Mouse (Mus musculus) CH12.LX (cell line): ENCODE measurements around the gene Stk19. TPM values are rescaled to one million over a fixed set of nuclear protein-coding genes. Genes with fewer than 3 reads are reported as not detected.

Experiments
- DNase-seq: peaks from one replicate; pipeline ENCODE4 v3.0.0-alpha.2; 2013; ENCODE audit errors: extremely low read depth
- H3K27ac ChIP-seq: 2 replicates; pipeline ENCODE4 v1.5.1; 2012; ENCODE audit warnings: low read depth, mild to moderate bottlenecking, control low read depth, moderate library complexity; ENCODE audit not compliant: insufficient read depth
- H3K27me3 ChIP-seq: replicated peaks from 2 replicates; pipeline ENCODE3; 2012; ENCODE audit warnings: inconsistent platforms
- H3K36me3 ChIP-seq, 2 experiments: replicated peaks in 1 of 2; 2 replicates each; pipeline versions ENCODE3 to v1.6.1; 2012; ENCODE audit warnings: inconsistent platforms in 1 of 2, low read length in 1 of 2, mild to moderate bottlenecking in 1 of 2, mixed read lengths in 1 of 2, moderate library complexity in 1 of 2; ENCODE audit not compliant: control insufficient read depth in 1 of 2, insufficient read depth in 1 of 2
- H3K4me1 ChIP-seq, 2 experiments: 2 replicates each; pipeline ENCODE4 v1.6.1; 2012; ENCODE audit warnings: inconsistent platforms in 1 of 2, moderate library complexity in 1 of 2; ENCODE audit not compliant: insufficient read depth in 2 of 2, control insufficient read depth in 1 of 2
- H3K4me2 ChIP-seq: 2 replicates; pipeline ENCODE4 v1.6.1; 2012; ENCODE audit warnings: low read depth, mild to moderate bottlenecking, control low read depth; ENCODE audit not compliant: poor library complexity, insufficient read depth, severe bottlenecking
- H3K4me3 ChIP-seq, 3 experiments: fragments of 150-350 bp in 1 of 3; sonication (generic) in 1 of 3; replicated peaks in 1 of 3; 2 replicates each; pipeline versions ENCODE3 to v1.5.1; 2011 to 2012; ENCODE audit warnings: low read depth in 2 of 3, low read length in 2 of 3, mild to moderate bottlenecking in 2 of 3, moderate library complexity in 2 of 3, control low read depth in 1 of 3, improper control_type of control experiment in 1 of 3, inconsistent platforms in 1 of 3, mixed read lengths in 1 of 3; ENCODE audit not compliant: poor library complexity in 1 of 3
- H3K79me2 ChIP-seq: replicated peaks from 2 replicates; pipeline ENCODE4 v1.6.1; 2012; ENCODE audit warnings: mild to moderate bottlenecking, moderate library complexity; ENCODE audit not compliant: control insufficient read depth, poor library complexity, insufficient read depth, severe bottlenecking; ENCODE audit errors: extremely low read depth
- H3K9ac ChIP-seq: 2 replicates; pipeline ENCODE4 v1.6.1; 2012; ENCODE audit warnings: low read depth, mild to moderate bottlenecking, control low read depth, moderate library complexity; ENCODE audit not compliant: insufficient read depth
- H3K9me3 ChIP-seq: replicated peaks from 2 replicates; pipeline ENCODE3; 2012; ENCODE audit warnings: low read length, inconsistent platforms, mixed read lengths
- CHD1 ChIP-seq: IDR thresholded peaks from 2 replicates; pipeline ENCODE4 v1.6.1; 2012; ENCODE audit warnings: low read depth, low read length, improper control_type of control experiment, inconsistent platforms
- HCFC1 ChIP-seq: IDR thresholded peaks from 2 replicates; pipeline ENCODE4 v1.6.1; 2012; ENCODE audit warnings: low read depth, mild to moderate bottlenecking, inconsistent platforms, low read length, improper control_type of control experiment
- JUND ChIP-seq: conservative IDR thresholded peaks from 2 replicates; pipeline ENCODE4 v1.6.1; 2011; ENCODE audit warnings: low read depth, low read length, improper control_type of control experiment
- MAFK ChIP-seq: IDR thresholded peaks from 2 replicates; pipeline ENCODE4 v1.6.1; 2011; ENCODE audit warnings: low read length, improper control_type of control experiment; ENCODE audit not compliant: insufficient replicate concordance
- MAZ ChIP-seq: IDR thresholded peaks from 2 replicates; pipeline ENCODE4 v1.6.1; 2012; ENCODE audit warnings: low read depth, mild to moderate bottlenecking, inconsistent platforms, low read length, improper control_type of control experiment, moderate library complexity
- MXI1 ChIP-seq: IDR thresholded peaks from 2 replicates; pipeline ENCODE4 v1.6.1; 2011; ENCODE audit warnings: mild to moderate bottlenecking, low read depth, low read length, improper control_type of control experiment
- POLR2A ChIP-seq: IDR thresholded peaks from 2 replicates; pipeline ENCODE4 v1.6.1; 2011; ENCODE audit warnings: low read depth, mild to moderate bottlenecking, improper control_type of control experiment, low read length
- POLR2AphosphoS2 ChIP-seq: IDR thresholded peaks from 2 replicates; pipeline ENCODE4 v1.6.1; 2011; ENCODE audit warnings: low read depth, low read length, improper control_type of control experiment
- dilution Hi-C: fragments of 300-500 bp; cut with MboI; formaldehyde crosslinking; loops from 2 replicates; pipeline ENCODE4 v1.14.3; 2020; ENCODE audit warnings: low sequenced_read_pairs; ENCODE audit not compliant: extremely low pct_unique_long_range_greater_than_20kb, extremely low pct_ligation_motif_present
- in situ Hi-C: fragments of 300-500 bp; cut with MboI; formaldehyde crosslinking; loops from 3 replicates; pipeline ENCODE4 v1.14.3; 2019; ENCODE audit warnings: low sequenced_read_pairs, low pct_ligation_motif_present, low pct_unique_long_range_greater_than_20kb, mixed read lengths
- polyA plus RNA-seq: library from polyadenylated mRNA; unstranded; fragments of >175 nt; gene quantifications from 2 replicates; pipeline ENCODE4 v1.2.1, GENCODE M21; 2012; ENCODE audit warnings: low read depth; ENCODE audit not compliant: insufficient read length
- total RNA-seq, 2 experiments: library from RNA; depleted of rRNA; stranded (reverse); fragments of 300-350 nt in 1 of 2; fragments of >200 nt in 1 of 2; gene quantifications; 2 replicates each; pipeline ENCODE4 v1.2.3; 2012 to 2014

The Stk19 gene
- total and polyA plus RNA-seq, 3 experiments = 22.6 to 37.1 (median 27.7) TPM

DNA sequence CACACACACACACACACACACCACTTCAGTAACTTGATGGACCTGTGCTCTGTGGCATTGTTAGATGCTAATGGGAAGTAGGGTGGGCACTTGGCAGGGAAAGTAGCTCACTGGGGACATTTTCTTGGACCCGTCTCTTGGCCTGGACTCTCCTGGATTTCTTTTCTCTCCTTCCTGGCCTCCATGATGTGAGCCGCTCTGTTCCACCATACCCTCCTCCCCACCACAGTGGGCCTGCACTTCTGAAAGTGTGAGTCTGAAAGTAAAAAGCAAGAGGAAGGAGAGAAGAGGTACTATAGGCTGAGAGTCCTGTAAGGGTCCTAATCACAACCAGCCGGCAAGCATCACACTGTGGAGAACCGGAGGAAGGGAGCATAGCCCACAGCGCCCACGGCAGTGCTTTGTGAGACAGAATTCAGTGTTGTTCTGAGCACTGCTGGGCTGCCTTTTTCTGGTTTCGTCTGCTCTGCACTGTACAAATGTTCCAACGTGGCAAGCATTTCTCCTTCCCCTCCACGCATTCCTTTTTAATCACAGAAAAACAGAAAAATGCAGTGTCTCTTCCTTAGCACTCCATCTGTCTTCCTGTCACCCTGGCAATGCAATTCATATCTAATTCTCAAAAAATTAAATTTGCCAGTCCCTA lies 58.9 kb downstream of the Stk19 start:
- no peak for DNase-seq
- H3K9me3 ChIP-seq = no peaks in the 10 kb centered on the region
- peaks cover 39% of the 10 kb centered on the region for H3K27me3 ChIP-seq
- in situ Hi-C loops (no loop called here), dilution Hi-C loops (no loop called here)
- TF ChIP-seq MAZ (no peak), POLR2AphosphoS2 (no peak), POLR2A (no peak), HCFC1 (no peak), MXI1 (no peak), MAFK (no peak), JUND (no peak), CHD1 (no peak)
- no peaks in the 10 kb centered on the region for H3K79me2 ChIP-seq
- no peak overlapping the region for H3K4me3 ChIP-seq
- no peak overlapping the region for H3K9ac ChIP-seq
- no peaks in the 10 kb centered on the region for H3K36me3 ChIP-seq
- no peaks in the 10 kb centered on the region for H3K4me1 ChIP-seq
- no peak overlapping the region for H3K4me2 ChIP-seq
- H3K27ac ChIP-seq = no peak overlapping the region

Other genes starting within 250 kb of the Stk19 start
Only the 20 nearest of the 39 such genes appear.
- gene Tnxb, start 166.4 kb downstream of the Stk19 start, total RNA-seq (2012; rRNA removed) = not detected in 2 replicates
- gene Tnxb, start 166.4 kb downstream of the Stk19 start, total RNA-seq (2014; rRNA removed) = not detected in 2 replicates
- not detected in 2 replicates for gene Tnxb, start 166.4 kb downstream of the Stk19 start, polyA plus RNA-seq
- gene C4b, start 93.1 kb downstream of the Stk19 start, total RNA-seq (2012; rRNA removed) = 0.13 TPM in 1 of 2 replicates, not detected in the other
- not detected in 2 replicates for gene C4b, start 93.1 kb downstream of the Stk19 start, total RNA-seq (2014; rRNA removed)
- gene C4b, start 93.1 kb downstream of the Stk19 start, polyA plus RNA-seq = not detected in 2 replicates
- not detected in 2 replicates for gene Cyp21a1, start 32.4 kb downstream of the Stk19 start, total RNA-seq (2012; rRNA removed)
- gene Cyp21a1, start 32.4 kb downstream of the Stk19 start, total RNA-seq (2014; rRNA removed) = not detected in 2 replicates
- not detected in 2 replicates for gene Cyp21a1, start 32.4 kb downstream of the Stk19 start, polyA plus RNA-seq
- 16.3 and 17.2 TPM in 2 replicates for gene Dxo, start 74 bp upstream of the Stk19 start, total RNA-seq (2012; rRNA removed)
- gene Dxo, start 74 bp upstream of the Stk19 start, total RNA-seq (2014; rRNA removed) = 6.3 and 10.0 TPM in 2 replicates
- gene Dxo, start 74 bp upstream of the Stk19 start, polyA plus RNA-seq = 26.9 and 31.6 TPM in 2 replicates
- gene Skiv2l, start 13.3 kb upstream of the Stk19 start, total RNA-seq (2012; rRNA removed) = 50.5 and 52.9 TPM in 2 replicates
- 22.0 and 26.1 TPM in 2 replicates for gene Skiv2l, start 13.3 kb upstream of the Stk19 start, total RNA-seq (2014; rRNA removed)
- 35.2 and 44.1 TPM in 2 replicates for gene Skiv2l, start 13.3 kb upstream of the Stk19 start, polyA plus RNA-seq
- gene Nelfe, start 13.4 kb upstream of the Stk19 start, total RNA-seq (2012; rRNA removed) = 55.6 and 60.0 TPM in 2 replicates
- gene Nelfe, start 13.4 kb upstream of the Stk19 start, total RNA-seq (2014; rRNA removed) = 38.7 and 39.6 TPM in 2 replicates
- gene Nelfe, start 13.4 kb upstream of the Stk19 start, polyA plus RNA-seq = 159 and 177 TPM in 2 replicates
- 0.25 and 0.34 TPM in 2 replicates for gene Cfb, start 25.6 kb upstream of the Stk19 start, total RNA-seq (2012; rRNA removed)
- gene Cfb, start 25.6 kb upstream of the Stk19 start, total RNA-seq (2014; rRNA removed) = not detected in 2 replicates
- gene Cfb, start 25.6 kb upstream of the Stk19 start, polyA plus RNA-seq = 3.4 and 5.9 TPM in 2 replicates
- gene Zbtb12, start 42.5 kb upstream of the Stk19 start, total RNA-seq (2012; rRNA removed) = 6.9 and 9.3 TPM in 2 replicates
- 2.2 and 2.4 TPM in 2 replicates for gene Zbtb12, start 42.5 kb upstream of the Stk19 start, total RNA-seq (2014; rRNA removed)
- 8.0 and 8.5 TPM in 2 replicates for gene Zbtb12, start 42.5 kb upstream of the Stk19 start, polyA plus RNA-seq
- gene Gm20547, start 45.1 kb upstream of the Stk19 start, total RNA-seq (2012; rRNA removed) = not detected in 2 replicates
- not detected in 2 replicates for gene Gm20547, start 45.1 kb upstream of the Stk19 start, total RNA-seq (2014; rRNA removed)
- not detected in 2 replicates for gene Gm20547, start 45.1 kb upstream of the Stk19 start, polyA plus RNA-seq
- gene C2, start 61.3 kb upstream of the Stk19 start, total RNA-seq (2012; rRNA removed) = 2.3 and 3.1 TPM in 2 replicates
- gene C2, start 61.3 kb upstream of the Stk19 start, total RNA-seq (2014; rRNA removed) = 0.69 and 1.3 TPM in 2 replicates
- gene C2, start 61.3 kb upstream of the Stk19 start, polyA plus RNA-seq = 4.3 and 6.6 TPM in 2 replicates
- gene Ehmt2, start 61.5 kb upstream of the Stk19 start, total RNA-seq (2012; rRNA removed) = 118 and 150 TPM in 2 replicates
- gene Ehmt2, start 61.5 kb upstream of the Stk19 start, total RNA-seq (2014; rRNA removed) = 68.7 and 73.5 TPM in 2 replicates
- gene Ehmt2, start 61.5 kb upstream of the Stk19 start, polyA plus RNA-seq = 100 and 113 TPM in 2 replicates
- gene Slc44a4, start 77.5 kb upstream of the Stk19 start, total RNA-seq (2012; rRNA removed) = 0.38 and 0.55 TPM in 2 replicates
- 0.62 and 0.66 TPM in 2 replicates for gene Slc44a4, start 77.5 kb upstream of the Stk19 start, total RNA-seq (2014; rRNA removed)
- gene Slc44a4, start 77.5 kb upstream of the Stk19 start, polyA plus RNA-seq = 1.1 and 1.4 TPM in 2 replicates
- gene Neu1, start 94.3 kb upstream of the Stk19 start, total RNA-seq (2012; rRNA removed) = 27.5 and 31.2 TPM in 2 replicates
- 28.8 and 32.0 TPM in 2 replicates for gene Neu1, start 94.3 kb upstream of the Stk19 start, total RNA-seq (2014; rRNA removed)
- 31.9 and 35.4 TPM in 2 replicates for gene Neu1, start 94.3 kb upstream of the Stk19 start, polyA plus RNA-seq
- 0.08 and 0.25 TPM in 2 replicates for gene Hspa1b, start 122.3 kb upstream of the Stk19 start, total RNA-seq (2012; rRNA removed)
- gene Hspa1b, start 122.3 kb upstream of the Stk19 start, total RNA-seq (2014; rRNA removed) = 0.15 and 0.30 TPM in 2 replicates
- gene Hspa1b, start 122.3 kb upstream of the Stk19 start, polyA plus RNA-seq = 0.15 TPM in 1 of 2 replicates, not detected in the other
- not detected in 2 replicates for gene Gm20481, start 133.0 kb upstream of the Stk19 start, total RNA-seq (2012; rRNA removed)
- not detected in 2 replicates for gene Gm20481, start 133.0 kb upstream of the Stk19 start, total RNA-seq (2014; rRNA removed)
- not detected in 2 replicates for gene Gm20481, start 133.0 kb upstream of the Stk19 start, polyA plus RNA-seq
- not detected in 2 replicates for gene Hspa1a, start 135.2 kb upstream of the Stk19 start, total RNA-seq (2012; rRNA removed)
- not detected in 2 replicates for gene Hspa1a, start 135.2 kb upstream of the Stk19 start, total RNA-seq (2014; rRNA removed)
- gene Hspa1a, start 135.2 kb upstream of the Stk19 start, polyA plus RNA-seq = not detected in 2 replicates
- 0.30 and 0.38 TPM in 2 replicates for gene Hspa1l, start 135.8 kb upstream of the Stk19 start, total RNA-seq (2012; rRNA removed)
- gene Hspa1l, start 135.8 kb upstream of the Stk19 start, total RNA-seq (2014; rRNA removed) = not detected in 2 replicates
- 1.1 and 1.4 TPM in 2 replicates for gene Hspa1l, start 135.8 kb upstream of the Stk19 start, polyA plus RNA-seq
- gene Lsm2, start 144.9 kb upstream of the Stk19 start, total RNA-seq (2012; rRNA removed) = 104 and 120 TPM in 2 replicates
- 134 and 135 TPM in 2 replicates for gene Lsm2, start 144.9 kb upstream of the Stk19 start, total RNA-seq (2014; rRNA removed)
- gene Lsm2, start 144.9 kb upstream of the Stk19 start, polyA plus RNA-seq = 274 and 345 TPM in 2 replicates
- 238 and 277 TPM in 2 replicates for gene Vars, start 164.0 kb upstream of the Stk19 start, total RNA-seq (2012; rRNA removed)
- gene Vars, start 164.0 kb upstream of the Stk19 start, total RNA-seq (2014; rRNA removed) = 90.3 and 97.4 TPM in 2 replicates
- 253 and 280 TPM in 2 replicates for gene Vars, start 164.0 kb upstream of the Stk19 start, polyA plus RNA-seq
- gene Vwa7, start 179.6 kb upstream of the Stk19 start, total RNA-seq (2012; rRNA removed) = 0.42 and 0.46 TPM in 2 replicates
- 0.07 TPM in 1 of 2 replicates, not detected in the other for gene Vwa7, start 179.6 kb upstream of the Stk19 start, total RNA-seq (2014; rRNA removed)
- 0.94 and 1.2 TPM in 2 replicates for gene Vwa7, start 179.6 kb upstream of the Stk19 start, polyA plus RNA-seq